Mouse (Mus musculus) intestine, embryonic 14.5 days (tissue): ENCODE results near the gene Tmem92. TPM values are rescaled to one million over a fixed set of nuclear protein-coding genes. Genes with fewer than 3 reads are reported as not detected.
A peak's percentile ranks its signal among the peaks of the same experiment; 100 is the strongest.
"Not testable (repeated sequence)": the region's sequence is repeated elsewhere in the genome, so short reads cannot be mapped to it uniquely, and the experiment has no call there.

Experiments used
- ATAC-seq: fragments of 200-750 bp; cut with Nextera tagmentation; replicated peaks from 2 replicates; pipeline ENCODE4 v1.8.0; 2017; ENCODE audit warnings: low read depth, moderate number of reproducible peaks, moderate TSS enrichment, moderate library complexity; ENCODE audit not compliant: low FRiP score, low TSS enrichment
- DNase-seq: peaks from one replicate; pipeline ENCODE4 v3.0.0-alpha.2; 2018; ENCODE audit warnings: low spot score
- H3K27ac ChIP-seq: fragments of 300-500 bp; sonication (generic); 2 replicates; pipeline ENCODE4 v1.5.1; 2014; ENCODE audit warnings: low read depth, mild to moderate bottlenecking, control low read depth
- H3K27me3 ChIP-seq: fragments of 300-500 bp; sonication (generic); replicated peaks from 2 replicates; pipeline ENCODE4 v1.6.1; 2014; ENCODE audit warnings: low read length, control low read depth; ENCODE audit not compliant: control insufficient read depth, insufficient read depth
- H3K36me3 ChIP-seq: fragments of 300-500 bp; sonication (generic); 2 replicates; pipeline ENCODE4 v1.6.1; 2014; ENCODE audit warnings: low read length, control low read depth; ENCODE audit not compliant: control insufficient read depth, insufficient read depth
- H3K4me1 ChIP-seq: fragments of 300-500 bp; sonication (generic); replicated peaks from 2 replicates; pipeline ENCODE4 v1.6.1; 2014; ENCODE audit warnings: low read length, control low read depth, mixed read lengths; ENCODE audit not compliant: control insufficient read depth, insufficient read depth
- H3K4me2 ChIP-seq: fragments of 300-500 bp; sonication (generic); 2 replicates; pipeline ENCODE4 v1.6.1; 2014; ENCODE audit warnings: low read length
- H3K4me3 ChIP-seq: fragments of 300-500 bp; sonication (generic); 2 replicates; pipeline ENCODE4 v1.5.1; 2014; ENCODE audit warnings: low read depth, low read length, control low read depth, mixed read lengths
- H3K9ac ChIP-seq: fragments of 300-500 bp; sonication (generic); 2 replicates; pipeline ENCODE4 v1.6.1; 2014; ENCODE audit warnings: mild to moderate bottlenecking, low read length
- H3K9me3 ChIP-seq: fragments of 300-500 bp; sonication (generic); 2 replicates; pipeline ENCODE4 v1.6.1; 2016; ENCODE audit warnings: low read length, control low read depth; ENCODE audit not compliant: control insufficient read depth
- WGBS: fragments of 180-500 bp; shearing (Covaris S2); extraction: QIAGEN DNeasy Blood & Tissue Kit; methylation state at CpG from one replicate; pipeline ENCODE4 v1.1.7; 2014; 5-methylcytosine and 5-hydroxymethylcytosine counted together
- polyA plus RNA-seq: library from polyadenylated mRNA; unstranded; fragments of >200 nt; fragmentation: Nextera tagmentation; extraction: Ambion mirVana; gene quantifications from 2 replicates; pipeline ENCODE4 v1.2.1, GENCODE M21; 2014

The Tmem92 gene
- not detected in 2 replicates for polyA plus RNA-seq

- Histone ChIP-seq H3K4me3 (no peak within 1 kb of the TSS), H3K27me3 (no peaks in the 10 kb centered on the region), H3K4me1 (no peaks in the 10 kb centered on the region), H3K4me2 (no peak within 1 kb of the TSS), H3K36me3 (no peaks in the 10 kb centered on the region), H3K27ac (no peak within 1 kb of the TSS), H3K9me3 (no peaks in the 10 kb centered on the region), H3K9ac (no peak within 1 kb of the TSS)
- no peak for ATAC-seq
- DNase-seq, result no peak
Measured at GRCm38 (mm10) chr11:94782603-94783002, at the start of gene Tmem92. TSS of gene Tmem92 (minus strand) at chr11:94782703.

- DNase-seq, result no peak
- Histone ChIP-seq H3K36me3 (no peaks in the 10 kb centered on the region), H3K4me1 (no peaks in the 10 kb centered on the region), H3K9me3 (no peaks in the 10 kb centered on the region), H3K4me3 (no peak overlapping the region), H3K27me3 (no peaks in the 10 kb centered on the region), H3K4me2 (no peak overlapping the region), H3K9ac (no peak overlapping the region), H3K27ac (no peak overlapping the region)
- no peak for ATAC-seq
- WGBS, result 63% methylated on average over 3 of the region's 3 CpGs
Measured at GRCm38 (mm10) chr11:94828966-94829365, 46.5 kb upstream of the Tmem92 start.

GRCm38 (mm10) chr11:94819427-94819826 lies 36.9 kb upstream of the Tmem92 start:
- not testable (repeated sequence) for DNase-seq, H3K27me3 ChIP-seq, H3K27ac ChIP-seq, H3K4me3 ChIP-seq, ATAC-seq, H3K9ac ChIP-seq, H3K36me3 ChIP-seq, H3K4me2 ChIP-seq, H3K4me1 ChIP-seq, H3K9me3 ChIP-seq

- ATAC-seq, H3K9me3 ChIP-seq, H3K36me3 ChIP-seq, H3K27ac ChIP-seq, H3K9ac ChIP-seq, H3K4me1 ChIP-seq, H3K27me3 ChIP-seq, H3K4me3 ChIP-seq, H3K4me2 ChIP-seq, DNase-seq: not testable (repeated sequence)
Measured at GRCm38 (mm10) chr11:94818946-94819345, 36.4 kb upstream of the Tmem92 start.

GRCm38 (mm10) chr11:94811537-94811936 lies 29.0 kb upstream of the Tmem92 start:
- H3K36me3 ChIP-seq, H3K27me3 ChIP-seq, H3K4me2 ChIP-seq, H3K4me3 ChIP-seq, H3K27ac ChIP-seq, H3K9me3 ChIP-seq, H3K4me1 ChIP-seq, DNase-seq, ATAC-seq, H3K9ac ChIP-seq: not testable (repeated sequence)
- 59% methylated on average over 3 of the region's 3 CpGs for WGBS

GRCm38 (mm10) chr11:94791700-94792099 lies 9.2 kb upstream of the Tmem92 start:
- Histone ChIP-seq H3K9me3 (no peaks in the 10 kb centered on the region), H3K36me3 (no peaks in the 10 kb centered on the region), H3K27me3 (no peaks in the 10 kb centered on the region), H3K4me1 (no peaks in the 10 kb centered on the region), H3K4me3 (no peak overlapping the region), H3K27ac (no peak overlapping the region), H3K9ac (no peak overlapping the region), H3K4me2 (no peak overlapping the region)
- no peak for DNase-seq
- no peak for ATAC-seq

GRCm38 (mm10) chr11:94785247-94785646 lies 2.7 kb upstream of the Tmem92 start:
- WGBS, result 5% methylated on average over 2 of the region's 2 CpGs
- Histone ChIP-seq H3K4me2 (no peak overlapping the region), H3K4me1 (no peaks in the 10 kb centered on the region), H3K36me3 (no peaks in the 10 kb centered on the region), H3K9me3 (no peaks in the 10 kb centered on the region), H3K27ac (no peak overlapping the region), H3K4me3 (no peak overlapping the region), H3K27me3 (no peaks in the 10 kb centered on the region), H3K9ac (no peak overlapping the region)
- peak; percentile 44; the same call in 1 of the 2 replicates for ATAC-seq
- peak; percentile 86 for DNase-seq

- H3K4me3 ChIP-seq, result no peak overlapping the region
- no peak overlapping the region for H3K9ac ChIP-seq
- no peaks in the 10 kb centered on the region for H3K9me3 ChIP-seq
- no peaks in the 10 kb centered on the region for H3K4me1 ChIP-seq
- WGBS, result 73% methylated on average over 5 of the region's 5 CpGs
- no peak overlapping the region for H3K27ac ChIP-seq
- H3K27me3 ChIP-seq, result no peaks in the 10 kb centered on the region
- DNase-seq (peak; percentile 56), ATAC-seq (peak; percentile 72)
- H3K4me2 ChIP-seq, result no peak overlapping the region
- H3K36me3 ChIP-seq, result no peaks in the 10 kb centered on the region
Measured at GRCm38 (mm10) chr11:94774887-94775497, 7.5 kb downstream of the Tmem92 start.

- Histone ChIP-seq H3K36me3 (no peaks in the 10 kb centered on the region), H3K27me3 (no peaks in the 10 kb centered on the region), H3K27ac (no peak overlapping the region), H3K4me2 (no peak overlapping the region), H3K4me3 (no peak overlapping the region), H3K9me3 (no peaks in the 10 kb centered on the region), H3K9ac (no peak overlapping the region), H3K4me1 (no peaks in the 10 kb centered on the region)
- ATAC-seq (no peak), DNase-seq (no peak)
- WGBS, result 56% methylated on average over 1 of the region's 1 CpGs
Measured at GRCm38 (mm10) chr11:94773851-94774250, 8.7 kb downstream of the Tmem92 start.
